Mouse (Mus musculus): ENCODE data around the gene Cyp2u1.
"Not testable (repeated sequence)": the region's sequence is repeated elsewhere in the genome, so short reads cannot be mapped to it uniquely, and the experiment has no call there.

Gene Cyp2u1

DNA sequence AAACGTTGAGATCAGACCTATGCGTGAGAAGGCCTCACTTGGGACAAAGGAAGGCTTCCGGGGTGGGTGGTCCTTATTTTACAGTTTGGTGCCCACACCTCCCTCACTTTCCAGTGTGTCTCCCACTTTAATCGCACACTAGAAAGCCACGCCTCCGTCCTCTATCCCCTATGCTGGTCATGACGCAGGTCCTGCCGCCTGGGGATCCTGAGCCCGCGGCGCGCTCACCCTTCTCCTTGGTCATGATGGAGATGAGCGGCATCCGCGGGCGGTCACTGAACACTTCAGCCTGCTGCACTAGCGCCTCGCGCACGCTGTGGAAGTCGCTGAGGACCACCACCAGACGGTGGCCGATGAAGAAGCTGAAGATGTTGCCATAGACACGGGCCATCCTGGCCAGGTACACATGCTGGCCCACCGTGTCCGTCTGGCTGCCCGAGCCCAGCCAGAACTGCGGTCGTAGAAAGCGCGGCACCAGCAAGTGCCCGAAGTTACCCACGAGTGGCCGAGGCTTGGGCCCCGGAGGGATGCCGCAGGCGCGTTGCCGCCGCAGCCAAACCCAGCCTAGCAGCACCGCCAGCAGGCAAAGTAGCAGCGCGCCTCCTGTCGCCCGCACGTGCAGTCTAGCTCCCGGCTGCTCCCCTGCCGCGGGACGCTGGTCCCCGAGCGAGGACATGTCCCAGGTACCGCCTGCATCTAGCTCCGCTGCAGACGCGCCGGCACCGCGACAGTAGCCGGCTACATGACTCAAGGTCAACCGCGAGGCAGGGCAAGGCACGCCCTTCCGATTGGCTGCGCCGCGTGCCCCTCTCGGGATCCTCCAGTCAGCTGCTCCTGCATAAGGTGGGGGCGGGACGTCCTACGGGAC lies at the start of gene Cyp2u1:
Cyp2u1 (minus strand) TSS at position 776 of the 868 bp plus-strand sequence.
- DNase-seq (ENCODE audit: low read depth, low spot score), result peak; percentile 92

DNA sequence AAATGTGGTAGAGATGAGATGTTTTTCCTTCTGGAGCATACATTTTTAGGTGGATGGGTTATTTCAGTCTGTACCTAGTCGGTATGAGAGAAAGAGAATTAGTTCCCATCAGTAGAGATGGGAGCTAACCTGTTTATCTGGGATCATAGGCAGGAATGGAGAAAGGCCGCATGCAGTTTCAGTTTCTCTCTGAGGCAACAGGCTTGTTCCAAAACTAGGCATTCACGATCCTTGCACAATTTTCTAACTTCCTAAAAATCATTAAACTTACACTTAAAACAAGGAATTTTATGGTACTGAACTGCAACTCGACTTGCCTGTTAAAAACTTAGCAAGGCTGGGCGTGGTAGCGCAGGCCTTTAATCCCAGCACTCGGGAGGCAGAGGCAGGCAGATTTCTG lies 47.5 kb upstream of the Cyp2u1 start:
- DNase-seq (ENCODE audit: low read depth, low spot score), result no peak

DNA sequence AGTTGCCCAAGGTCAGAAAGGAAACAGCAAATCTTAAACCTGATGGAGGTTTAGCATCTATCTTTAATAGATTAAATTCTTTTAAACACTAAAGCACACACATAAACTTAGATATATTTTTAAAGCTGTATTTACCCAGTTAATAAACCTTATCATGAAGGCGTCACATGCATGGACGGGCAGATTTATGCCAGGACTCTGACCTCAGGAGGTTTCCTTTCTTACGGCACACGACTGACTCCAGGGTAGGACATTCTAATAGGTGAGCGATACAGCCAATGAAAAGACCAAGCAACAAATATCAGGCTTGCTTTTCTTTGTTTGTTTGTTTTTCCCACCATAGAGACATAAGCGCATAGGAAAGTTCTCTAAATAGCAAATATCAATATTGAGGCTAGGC lies 46.0 kb upstream of the Cyp2u1 start:
- DNase-seq (ENCODE audit: low read depth, low spot score), result no peak

DNA sequence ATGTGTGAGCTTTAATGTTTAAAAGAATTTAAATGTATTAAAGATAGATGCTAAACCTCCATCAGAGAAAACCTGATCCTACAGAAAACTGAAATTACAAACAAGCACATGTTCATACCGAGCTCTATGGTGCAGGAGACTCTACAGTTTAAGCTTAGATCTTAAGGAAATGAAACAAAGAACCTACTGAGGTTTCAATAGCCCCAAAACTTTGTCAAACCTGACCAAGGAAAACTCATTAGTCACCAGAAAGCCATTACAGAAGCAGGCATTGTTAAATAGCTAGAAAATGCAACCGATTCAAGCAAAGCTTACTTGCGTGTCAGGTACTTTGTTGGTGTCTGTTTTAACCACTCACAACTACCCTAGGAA lies 45.5 kb upstream of the Cyp2u1 start:
- DNase-seq (ENCODE audit: low read depth, low spot score), result no peak

DNA sequence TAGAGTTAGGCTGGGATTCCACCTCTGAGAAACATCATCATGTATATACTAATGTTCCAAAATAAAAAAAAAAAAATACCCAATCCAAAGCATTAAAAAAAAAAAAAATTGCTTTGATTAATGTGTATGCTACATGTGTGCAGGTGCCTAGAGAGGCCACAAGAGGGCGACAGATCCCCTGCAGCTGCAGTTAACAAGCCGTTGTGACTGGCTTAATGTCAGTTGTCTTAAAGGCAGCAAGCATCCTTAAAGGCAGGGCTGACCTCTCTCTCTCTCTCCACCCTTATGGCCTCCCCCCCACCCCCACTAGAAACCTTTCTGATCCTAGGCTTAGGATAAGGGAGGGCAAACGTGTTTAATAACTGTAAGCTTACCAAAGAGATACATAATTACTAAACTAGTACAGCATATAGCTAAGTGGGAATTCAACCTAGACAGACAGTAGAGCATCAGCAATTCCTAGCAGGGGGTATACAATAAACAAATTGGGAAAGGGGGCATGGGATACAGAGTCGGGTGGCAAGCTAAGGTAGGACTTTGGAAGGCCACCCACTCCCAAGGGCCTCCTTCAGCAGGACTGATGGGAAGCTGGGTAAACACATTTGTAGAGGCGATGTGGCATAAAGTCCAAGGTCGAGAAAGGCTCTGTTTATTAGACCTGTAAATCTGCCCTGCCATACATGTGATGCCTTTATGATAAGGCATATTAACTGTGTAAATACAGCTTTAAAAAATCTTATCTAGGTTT lies 45.0 kb upstream of the Cyp2u1 start:
- peak; percentile 46 for DNase-seq (ENCODE audit: low read depth, low spot score)

DNA sequence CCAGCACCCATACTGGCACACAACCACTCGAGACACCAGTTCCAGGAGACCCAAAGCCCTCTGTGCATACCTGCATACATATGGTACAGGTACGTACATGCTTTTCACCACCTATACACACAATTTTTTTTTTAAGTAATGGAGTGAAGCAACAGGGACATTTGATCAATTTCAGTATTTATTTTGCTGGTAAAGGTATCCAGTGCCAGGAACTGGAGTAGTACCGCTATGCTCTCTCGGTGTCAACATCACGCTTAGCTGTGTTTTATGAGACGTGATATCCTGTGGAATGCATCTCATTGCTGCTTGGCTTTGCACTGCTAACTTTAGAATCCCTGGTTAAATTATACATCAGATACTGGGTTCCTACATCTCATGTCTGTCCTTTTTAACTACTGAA lies 42.9 kb upstream of the Cyp2u1 start:
- no peak for DNase-seq (ENCODE audit: low read depth, low spot score)

DNA sequence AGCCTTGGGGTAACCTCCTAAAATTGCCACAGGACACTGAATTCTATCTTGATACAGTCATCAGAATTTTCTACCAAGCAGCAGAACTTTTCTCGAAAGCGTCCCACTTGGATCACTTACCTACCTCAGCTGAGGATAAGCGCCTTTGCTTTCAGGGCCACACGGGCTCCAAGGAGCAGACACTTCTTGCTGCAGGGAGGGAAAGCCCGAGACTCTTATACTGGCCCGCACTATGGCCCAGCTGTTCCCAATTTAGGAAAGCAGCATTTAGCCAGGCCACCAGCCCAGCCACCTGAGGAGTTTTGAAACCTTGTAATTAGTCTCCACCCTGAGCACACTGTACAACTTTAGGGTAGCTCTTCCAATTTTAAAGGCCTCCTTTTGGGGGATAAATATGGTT lies 40.3 kb upstream of the Cyp2u1 start:
- no peak for DNase-seq (ENCODE audit: low read depth, low spot score)

DNA sequence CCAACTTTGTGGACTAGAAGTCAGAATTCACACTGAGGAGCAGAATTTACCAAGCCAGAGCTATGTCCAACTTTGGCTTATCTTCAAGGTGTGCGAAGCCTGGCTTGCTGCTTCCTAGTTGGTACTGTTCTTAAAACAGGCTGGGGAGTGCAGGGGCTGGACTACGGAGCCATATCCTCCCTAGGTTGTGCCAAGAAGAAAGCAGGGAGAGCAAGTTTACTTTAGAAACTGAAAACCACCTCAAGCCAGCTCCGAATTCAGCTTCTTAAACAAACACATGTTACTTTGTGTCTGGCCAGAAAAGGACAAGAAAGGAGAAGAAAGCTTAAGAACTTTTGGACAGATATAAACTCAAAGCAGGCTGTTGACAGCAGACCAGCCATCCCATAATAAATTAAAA lies 37.9 kb upstream of the Cyp2u1 start:
- no peak for DNase-seq (ENCODE audit: low read depth, low spot score)

DNA sequence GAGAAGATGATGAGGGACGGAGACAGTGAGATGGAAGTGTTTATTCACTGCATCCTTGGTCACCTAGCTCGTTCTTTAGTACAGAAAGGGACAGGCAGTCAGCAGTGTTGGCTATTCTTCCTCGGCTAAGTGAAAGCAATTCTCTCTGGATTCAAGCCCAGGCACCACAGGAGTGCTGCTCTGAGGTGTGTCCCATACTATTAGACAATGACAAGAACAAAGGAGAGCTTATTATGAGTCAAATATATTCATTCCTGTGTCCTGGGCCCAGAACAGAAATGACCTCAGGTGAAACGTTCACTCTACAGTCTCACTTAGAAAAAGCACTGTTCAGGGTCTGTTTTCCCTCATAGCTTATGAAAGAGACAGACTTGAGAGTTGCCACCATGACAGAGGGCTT lies 36.3 kb upstream of the Cyp2u1 start:
- DNase-seq (ENCODE audit: low read depth, low spot score), result no peak

DNA sequence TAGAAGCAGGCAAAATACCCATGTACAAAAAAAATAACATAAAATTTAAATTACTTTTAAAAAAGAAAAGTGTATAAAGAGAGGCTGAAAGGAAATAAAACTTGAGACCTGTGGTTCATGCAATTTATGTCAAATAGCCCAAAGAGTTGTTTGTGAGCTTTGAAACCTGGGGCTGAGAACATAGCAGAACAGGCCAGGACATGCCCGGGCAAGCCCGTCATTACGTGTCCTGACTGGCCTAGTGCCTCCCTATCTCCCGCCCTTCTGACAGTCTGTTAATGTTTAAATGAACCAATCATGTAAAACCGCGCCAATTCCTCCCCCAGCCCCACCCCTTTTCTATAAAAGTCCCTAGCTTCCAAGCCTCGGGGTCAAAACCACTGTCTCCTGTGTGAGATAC lies 34.7 kb upstream of the Cyp2u1 start:
- DNase-seq (ENCODE audit: low read depth, low spot score), result not testable (repeated sequence)

DNA sequence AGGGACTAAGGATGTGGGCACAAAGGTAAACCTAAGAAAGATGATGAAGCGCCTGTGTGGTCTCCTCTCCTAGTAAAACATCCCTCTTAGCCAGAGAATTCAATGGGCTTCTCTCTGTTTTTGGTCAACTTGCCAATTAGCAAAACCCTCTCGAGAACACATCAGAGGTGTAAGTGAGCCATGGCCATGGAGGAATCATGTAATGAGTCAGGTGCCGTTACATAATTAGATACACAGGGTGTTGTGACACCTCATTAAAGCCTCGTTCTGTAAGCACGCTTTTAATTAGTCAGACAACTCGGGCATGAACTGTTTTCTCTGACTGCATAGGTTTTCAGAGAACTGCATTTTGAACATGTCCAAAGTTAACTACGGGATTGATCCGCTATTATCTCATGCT lies 33.6 kb upstream of the Cyp2u1 start:
- no peak for DNase-seq (ENCODE audit: low read depth, low spot score)

DNA sequence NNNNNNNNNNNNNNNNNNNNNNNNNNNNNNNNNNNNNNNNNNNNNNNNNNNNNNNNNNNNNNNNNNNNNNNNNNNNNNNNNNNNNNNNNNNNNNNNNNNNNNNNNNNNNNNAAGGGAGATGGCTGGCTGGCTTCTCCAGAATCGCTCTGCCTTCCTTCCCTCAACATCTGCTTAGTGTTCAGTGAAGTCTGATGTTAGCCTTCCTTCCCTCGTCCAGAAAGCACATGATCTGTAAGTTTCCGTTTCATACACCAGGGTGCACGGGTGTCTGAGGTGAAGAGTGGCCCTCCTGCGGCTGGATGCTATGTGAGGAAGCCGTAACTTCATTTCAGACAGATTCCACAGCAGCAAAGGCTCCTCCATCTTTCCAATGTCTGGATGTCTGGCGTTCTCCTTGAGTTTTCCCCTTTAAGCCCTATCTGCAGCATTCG lies 32.1 kb upstream of the Cyp2u1 start:
- DNase-seq (ENCODE audit: low read depth, low spot score), result no peak

DNA sequence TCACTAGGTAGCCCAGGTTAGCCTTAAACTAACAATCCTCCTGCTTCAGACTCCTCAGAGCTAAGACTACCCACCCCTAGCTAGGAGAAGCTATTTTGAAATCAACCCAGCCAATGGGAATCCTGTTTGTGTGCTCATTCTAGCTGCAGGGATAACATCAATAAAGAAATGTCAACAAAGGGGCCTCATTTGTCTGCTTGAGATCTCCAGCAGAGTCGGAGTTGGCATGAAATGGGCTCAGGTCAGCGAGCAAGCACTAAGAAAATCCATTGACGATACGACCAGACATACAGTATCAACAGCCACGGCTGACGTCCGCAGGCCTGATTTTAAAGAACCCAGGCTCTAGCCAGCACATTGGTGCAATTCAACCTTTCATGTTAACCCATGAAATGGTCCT lies 24.2 kb upstream of the Cyp2u1 start:
- no peak for DNase-seq (ENCODE audit: low read depth, low spot score)

DNA sequence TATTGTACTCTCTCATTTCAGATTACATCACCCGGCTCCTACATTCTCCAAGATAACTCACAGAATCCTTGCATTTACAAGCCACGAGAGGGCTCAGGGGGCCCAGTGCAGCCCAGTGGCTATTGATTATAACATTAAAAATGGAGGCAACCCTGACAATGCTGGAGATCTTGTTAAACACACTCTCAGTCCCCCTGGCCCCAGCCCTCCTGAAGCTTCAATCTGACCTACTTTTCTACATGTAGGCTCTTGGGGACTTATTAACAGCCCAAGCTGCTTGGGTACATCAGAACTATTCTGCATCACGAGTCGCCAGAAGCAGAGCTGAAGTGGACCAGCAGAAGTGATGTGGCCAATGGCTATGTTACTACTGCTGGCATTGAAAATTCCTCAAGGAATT lies 23.6 kb upstream of the Cyp2u1 start:
- no peak for DNase-seq (ENCODE audit: low read depth, low spot score)

DNA sequence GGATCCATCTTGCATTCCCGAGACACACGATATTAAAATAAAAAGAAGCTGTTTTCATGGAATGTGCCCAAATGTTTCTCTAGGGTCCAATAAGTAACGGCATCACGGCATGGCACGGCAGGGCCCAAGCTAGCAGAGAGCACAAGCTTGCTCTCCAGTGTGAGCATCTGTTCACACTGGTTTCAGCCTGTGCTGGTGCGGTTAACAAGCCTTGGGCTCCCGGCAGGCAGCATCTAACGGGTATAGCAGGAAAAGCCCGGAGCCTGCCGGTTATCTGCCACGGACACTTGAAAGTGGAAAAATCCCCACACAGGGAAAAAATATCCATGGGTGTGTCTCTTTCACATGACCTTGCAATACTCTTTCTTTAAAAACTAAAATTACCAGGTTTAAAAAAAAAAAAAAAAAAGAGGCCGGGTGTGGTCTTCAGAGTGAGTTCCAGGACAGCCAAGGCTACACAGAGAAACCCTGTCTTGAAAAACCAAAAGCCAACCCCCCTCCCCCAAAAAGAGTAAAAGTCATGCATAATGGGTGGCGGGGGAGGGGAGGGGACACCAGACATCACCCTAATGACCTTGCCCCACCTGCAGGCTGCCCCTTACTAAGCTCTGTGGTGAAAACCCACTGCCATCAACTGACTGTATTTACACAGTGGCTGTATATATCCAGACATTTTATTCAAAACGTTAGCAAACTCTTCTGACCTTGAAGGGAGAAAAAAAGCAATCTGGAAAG lies 19.2 kb upstream of the Cyp2u1 start:
- no peak for DNase-seq (ENCODE audit: low read depth, low spot score)

DNA sequence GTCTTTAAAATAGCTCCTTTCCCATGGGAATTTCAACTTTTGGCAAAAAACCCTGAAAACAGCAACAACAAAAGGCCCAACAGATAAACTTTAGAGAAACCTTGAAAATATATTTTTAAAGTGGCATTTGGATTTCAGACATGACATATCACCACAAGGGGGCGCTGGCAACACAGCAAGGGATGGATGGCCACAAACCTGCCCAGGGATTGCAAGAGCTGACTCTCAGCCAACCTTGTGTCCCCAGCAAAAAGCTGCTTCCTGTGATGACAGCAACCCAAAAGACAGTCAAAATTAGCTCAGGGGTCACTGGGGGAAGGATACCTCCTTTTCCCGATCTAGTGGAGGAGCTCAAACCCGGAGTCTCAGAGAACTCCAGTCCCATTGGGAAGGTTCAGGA lies 17.2 kb upstream of the Cyp2u1 start:
- DNase-seq (ENCODE audit: low read depth, low spot score), result peak; percentile 84

DNA sequence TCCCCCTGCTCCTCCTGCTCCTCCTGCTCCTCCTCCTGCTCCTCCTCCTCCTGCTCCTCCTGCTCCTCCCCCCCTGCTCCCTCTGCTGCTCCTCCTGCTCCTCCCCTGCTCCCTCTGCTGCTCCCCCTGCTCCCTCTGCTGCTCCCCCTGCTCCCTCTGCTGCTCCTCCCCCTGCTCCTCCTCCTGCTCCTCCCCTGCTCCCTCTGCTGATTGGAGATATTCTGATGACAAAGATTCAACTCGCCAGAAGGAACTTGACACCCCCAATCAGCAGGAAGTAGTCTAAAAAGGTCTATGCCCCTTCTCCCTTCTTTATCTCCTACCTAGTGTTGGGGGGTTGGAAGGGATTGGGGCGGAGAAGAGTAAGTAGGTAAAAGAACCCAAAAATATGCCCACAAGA lies 15.2 kb upstream of the Cyp2u1 start:
- DNase-seq (ENCODE audit: low read depth, low spot score), result no peak

DNA sequence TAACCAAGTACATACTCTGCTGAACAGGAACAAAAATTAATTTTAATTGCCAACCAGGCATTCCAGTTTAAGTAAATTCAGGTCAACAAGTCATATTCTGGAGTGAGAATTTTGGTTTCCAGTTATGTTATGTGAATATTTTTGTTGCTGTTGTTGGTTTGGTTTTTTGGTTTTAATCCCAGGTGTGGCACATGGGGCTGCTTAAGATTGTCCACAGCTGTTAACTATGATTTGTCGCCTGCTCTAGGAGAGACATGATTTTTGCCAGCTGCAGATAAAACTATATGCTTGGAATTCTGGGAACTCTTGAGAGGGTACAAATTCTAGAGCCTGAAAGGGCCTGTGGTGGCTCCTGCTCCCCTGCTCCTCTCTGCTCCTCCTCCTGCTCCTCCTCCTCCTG lies 14.1 kb upstream of the Cyp2u1 start:
- DNase-seq (ENCODE audit: low read depth, low spot score), result no peak

DNA sequence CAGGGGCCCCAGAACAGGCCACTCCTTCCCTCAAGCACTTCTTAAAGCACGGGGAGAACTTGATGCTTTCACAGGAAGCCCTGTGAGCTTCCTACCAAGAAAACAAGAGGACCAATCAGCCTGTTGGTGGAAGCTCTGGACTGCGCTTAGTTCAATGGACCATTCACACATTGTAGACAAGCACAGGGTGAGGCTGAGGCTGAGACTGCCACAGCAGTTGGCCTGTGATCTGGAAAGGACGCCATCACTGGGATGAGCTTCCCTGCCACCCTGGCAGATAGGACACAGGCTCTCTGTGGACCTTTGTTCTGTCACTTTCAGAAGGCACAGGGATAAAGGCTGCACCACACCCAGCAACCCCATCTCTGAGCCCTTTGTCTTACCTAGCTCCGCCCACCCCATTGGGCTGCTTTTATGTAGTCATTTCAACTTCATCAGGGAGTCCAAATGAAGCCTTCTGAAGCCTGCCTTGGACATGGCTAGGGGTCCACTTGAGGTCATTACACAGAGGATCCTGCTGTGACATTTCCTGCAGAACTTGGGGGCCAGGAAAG lies 13.0 kb upstream of the Cyp2u1 start:
- DNase-seq (ENCODE audit: low read depth, low spot score), result no peak

DNA sequence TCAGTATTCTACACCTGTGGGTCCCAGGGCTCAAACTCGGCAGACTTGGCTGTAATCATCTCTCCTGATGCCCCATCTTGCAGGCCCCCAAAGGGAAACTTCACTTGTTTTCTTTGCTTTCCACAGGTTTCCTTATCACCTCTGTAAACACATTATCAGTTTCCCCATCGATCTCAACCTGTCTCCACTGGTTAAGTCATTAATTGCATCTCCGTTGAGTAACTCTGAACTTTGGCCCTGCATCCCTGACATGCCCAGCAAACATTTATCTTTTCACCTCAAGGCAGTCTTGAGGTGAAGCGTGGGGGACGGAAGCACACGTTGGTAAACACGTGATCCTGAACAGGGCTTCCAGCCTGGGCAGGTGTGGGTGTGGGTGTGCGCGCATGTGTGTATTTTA lies 9.3 kb upstream of the Cyp2u1 start:
- no peak for DNase-seq (ENCODE audit: low read depth, low spot score)

DNA sequence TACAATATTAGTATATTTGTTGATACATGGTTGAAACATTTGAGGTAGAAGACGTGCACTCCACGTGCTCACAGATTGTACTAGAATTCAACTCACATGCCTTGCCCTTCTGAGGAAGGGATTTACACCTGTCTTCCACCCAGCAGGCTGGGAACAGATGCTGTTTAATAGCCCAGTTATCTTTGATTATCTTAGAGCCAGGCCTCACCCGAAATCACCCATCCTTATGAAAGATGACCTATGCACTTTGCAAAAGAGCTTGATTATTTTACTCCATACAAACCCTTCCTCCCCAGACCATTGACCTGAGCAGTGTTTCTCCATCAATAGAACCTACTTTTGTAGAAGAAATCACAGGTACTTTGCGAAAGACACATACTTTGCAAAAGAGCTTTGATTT lies 7.5 kb upstream of the Cyp2u1 start:
- no peak for DNase-seq (ENCODE audit: low read depth, low spot score)

DNA sequence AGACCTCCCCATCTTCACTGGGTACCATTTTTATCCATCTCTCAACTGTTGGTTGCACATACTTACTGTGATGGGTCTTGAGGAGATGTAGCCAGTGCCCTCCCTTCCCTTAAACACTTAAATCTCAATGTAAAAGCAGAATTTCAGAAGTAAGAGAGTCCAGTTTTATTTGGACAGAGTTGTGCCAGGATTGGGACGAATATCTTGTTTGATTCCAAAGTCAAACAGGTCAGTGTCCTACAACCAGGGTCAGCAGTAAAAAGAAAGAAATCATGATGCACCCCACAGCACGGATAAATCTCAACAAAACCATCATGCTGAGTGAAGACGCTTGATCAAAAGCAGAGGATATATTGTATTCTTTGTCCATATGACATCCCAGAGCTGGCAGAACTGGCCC lies 4.8 kb upstream of the Cyp2u1 start:
- no peak for DNase-seq (ENCODE audit: low read depth, low spot score)
